Mouse (Mus musculus): ENCODE results near the gene Diaph2.

- TF ChIP-seq CTCF (IDR thresholded peaks at IDR 0.05; ENCODE audit: low read depth) (no peak), EP300 (IDR thresholded peaks at IDR 0.05; ENCODE audit: low read depth) (no peak)
These were observed 295.0 kb downstream of the Diaph2 start for GRCm38 (mm10) chrX:130044525-130044924.

All from liver, postnatal 0 days (tissue).